Mouse (Mus musculus) bone marrow, adult 2 months (tissue): Measurements from ENCODE around the gene Aldh5a1.

Experiments used
- CTCF ChIP-seq: fragments of 200-500 bp; IDR thresholded peaks from 2 replicates; pipeline ENCODE4 v1.5.1; 2011; ENCODE audit warnings: low read length, control low read depth; ENCODE audit not compliant: control insufficient read depth, insufficient read depth
- POLR2A ChIP-seq: fragments of 200-500 bp; IDR thresholded peaks from 2 replicates; pipeline ENCODE4 v1.6.1; 2011; ENCODE audit warnings: low read depth, mild to moderate bottlenecking, control low read depth, low read length, borderline replicate concordance; ENCODE audit not compliant: control insufficient read depth

- TF ChIP-seq CTCF = no peak
- TF ChIP-seq POLR2A = no peak
These were observed 43.6 kb upstream of the Aldh5a1 start for GRCm38 (mm10) chr13:24981031-24981430.
